Mouse (Mus musculus) gastrocnemius, adult 2 months (tissue): ENCODE results near the gene Phlpp1. TPM values are rescaled to one million over a fixed set of nuclear protein-coding genes. Genes with fewer than 3 reads are reported as not detected.
A peak's percentile ranks its signal among the peaks of the same experiment; 100 is the strongest.

Experiments
- DNase-seq: peaks from one replicate; pipeline ENCODE4 v3.0.0; 2022
- H3K27ac ChIP-seq: fragments of 200-600 bp; 2 replicates; pipeline ENCODE4 v1.8.1; 2022; ENCODE audit warnings: mild to moderate bottlenecking
- H3K4me3 ChIP-seq: fragments of 200-600 bp; 2 replicates; pipeline ENCODE4 v1.8.1; 2022; ENCODE audit warnings: mild to moderate bottlenecking, moderate library complexity
- CTCF ChIP-seq: fragments of 200-600 bp; IDR thresholded peaks from 2 replicates; pipeline ENCODE4 v1.8.1; 2022; ENCODE audit warnings: antibody characterized with exemption, mild to moderate bottlenecking, moderate library complexity
- intact Hi-C: fragments of 180-260 bp; cut with DNase I; formaldehyde crosslinking; loops from one replicate; pipeline ENCODE4 v1.15.1; 2025
- total RNA-seq, 2 experiments: library from RNA; stranded (reverse); gene quantifications; 2 replicates each; pipeline ENCODE4 v1.2.3; 2021

The Phlpp1 gene
- total RNA-seq, 2 experiments from 2014 or later: 8.1 to 9.0 TPM

DNA sequence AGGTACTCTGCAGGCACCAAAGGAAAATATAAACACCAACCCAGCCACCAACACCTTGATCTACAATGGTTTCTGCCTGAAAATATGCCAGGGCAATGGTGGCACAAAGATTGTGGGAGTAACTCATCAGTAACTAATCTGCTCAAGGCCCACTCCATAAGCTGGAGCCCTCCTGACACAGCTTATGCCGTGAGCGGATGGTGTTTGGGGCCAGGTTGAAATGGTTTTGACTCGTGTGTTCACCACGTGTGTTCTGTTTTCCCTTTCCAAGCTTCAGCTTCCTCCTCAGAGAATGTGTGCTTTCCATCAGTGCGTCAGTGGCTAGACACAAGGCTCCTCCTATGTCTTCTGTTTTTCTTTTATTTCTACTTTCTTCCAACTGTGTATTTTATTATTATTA is 37.0 kb downstream of the Phlpp1 start:
- intact Hi-C loops: no loop called here
- no peak for TF ChIP-seq CTCF
- H3K27ac ChIP-seq: peak overlapping the region; percentile 9; the same call in 1 of the 2 replicates
- no peak overlapping the region for H3K4me3 ChIP-seq
- no peak for DNase-seq

DNA sequence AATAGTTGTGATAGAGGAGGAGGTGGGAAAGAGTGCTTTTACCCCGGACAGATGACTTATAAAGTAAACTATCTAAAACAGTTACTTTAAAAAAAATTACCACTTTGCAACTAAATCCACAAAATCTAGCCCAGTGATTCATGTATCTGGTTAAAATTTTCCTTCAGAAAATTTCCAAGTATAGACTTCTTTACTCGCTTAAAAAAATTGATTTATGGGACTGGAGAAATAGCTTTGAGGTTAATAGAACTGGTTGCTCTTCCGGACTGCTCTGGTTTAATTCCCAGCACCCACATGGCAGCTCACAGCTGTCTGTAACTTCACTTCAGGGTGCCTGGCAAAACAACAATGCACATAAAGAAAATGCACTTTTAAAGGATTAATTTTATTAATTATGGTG is 38.9 kb downstream of the Phlpp1 start:
- intact Hi-C loops: no loop called here
- no peak overlapping the region for H3K27ac ChIP-seq
- no peak for TF ChIP-seq CTCF
- no peak overlapping the region for H3K4me3 ChIP-seq
- no peak for DNase-seq

DNA sequence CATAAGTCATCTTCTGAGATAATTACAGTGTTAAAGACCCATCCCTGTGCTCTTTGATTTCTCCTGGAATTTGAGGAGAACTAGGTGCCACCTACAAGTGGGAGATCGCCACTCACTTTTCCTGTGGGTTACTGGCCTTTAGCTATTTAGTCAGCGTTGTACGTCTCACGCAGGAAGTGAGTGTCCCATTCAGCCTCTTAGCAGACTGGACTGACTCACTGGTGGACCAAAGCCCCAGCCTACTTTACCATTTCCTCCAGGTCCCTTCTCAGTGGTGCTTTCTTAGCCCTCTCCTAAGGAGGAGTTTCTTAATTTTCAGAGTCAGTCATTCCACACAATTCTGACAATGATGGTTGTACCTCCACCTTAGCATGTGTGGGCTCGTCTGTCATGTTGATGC is 39.6 kb downstream of the Phlpp1 start:
- peak overlapping the region; percentile 38; the same call in 1 of the 2 replicates for H3K27ac ChIP-seq
- intact Hi-C loops: no loop called here

DNA sequence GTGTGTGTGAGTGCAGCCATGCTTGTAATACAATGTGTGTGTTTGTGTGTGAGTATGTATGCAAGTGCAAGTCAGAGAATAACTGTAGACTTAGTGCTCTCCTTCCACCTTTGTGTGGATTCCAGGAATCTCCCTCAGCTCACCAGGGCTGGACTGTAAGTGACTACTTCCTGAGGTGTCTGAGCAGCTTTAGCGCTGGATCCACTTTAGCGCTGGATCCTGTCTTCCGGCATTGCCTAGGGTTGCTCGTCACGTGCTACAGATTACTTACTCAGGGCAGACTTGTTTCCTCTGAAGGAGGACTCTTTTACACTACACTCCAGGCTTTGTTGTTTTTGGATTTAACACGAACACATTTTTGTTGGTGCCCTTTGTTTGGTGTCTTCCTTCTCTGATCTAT is 48.9 kb downstream of the Phlpp1 start:
- no peak for DNase-seq
- Histone ChIP-seq H3K4me3 (no peak overlapping the region), H3K27ac (no peak overlapping the region)
- no peak for TF ChIP-seq CTCF
- intact Hi-C loops: no loop called here

More for the DNA sequence above, 39.6 kb downstream of the Phlpp1 start:
- no peak for DNase-seq
- no peak for TF ChIP-seq CTCF
- H3K4me3 ChIP-seq: no peak overlapping the region

DNA sequence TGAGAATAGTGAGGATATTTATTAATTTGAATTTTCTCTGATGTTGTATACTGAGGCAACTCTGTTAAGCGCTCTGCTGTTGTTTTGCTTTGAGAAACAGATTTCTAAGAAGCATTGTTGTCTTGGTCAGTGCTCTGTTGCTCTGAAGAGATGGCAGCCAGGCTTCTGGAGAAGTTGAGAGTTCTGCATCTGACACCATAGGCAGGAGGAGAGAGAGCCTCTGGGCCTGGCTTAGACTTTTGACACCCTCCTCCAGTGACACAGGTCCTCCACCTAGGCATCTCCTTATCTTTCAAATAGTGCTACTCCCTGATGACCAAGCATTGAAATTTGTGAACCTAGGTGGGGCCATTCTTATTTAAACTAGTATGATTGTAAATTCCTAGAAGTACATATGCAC is 49.8 kb downstream of the Phlpp1 start:
- intact Hi-C loops: no loop called here
- H3K27ac ChIP-seq: 0 out of 2 replicates have a peak overlapping the region, but pooled peaks have one; percentile 28
- no peak for TF ChIP-seq CTCF

DNA sequence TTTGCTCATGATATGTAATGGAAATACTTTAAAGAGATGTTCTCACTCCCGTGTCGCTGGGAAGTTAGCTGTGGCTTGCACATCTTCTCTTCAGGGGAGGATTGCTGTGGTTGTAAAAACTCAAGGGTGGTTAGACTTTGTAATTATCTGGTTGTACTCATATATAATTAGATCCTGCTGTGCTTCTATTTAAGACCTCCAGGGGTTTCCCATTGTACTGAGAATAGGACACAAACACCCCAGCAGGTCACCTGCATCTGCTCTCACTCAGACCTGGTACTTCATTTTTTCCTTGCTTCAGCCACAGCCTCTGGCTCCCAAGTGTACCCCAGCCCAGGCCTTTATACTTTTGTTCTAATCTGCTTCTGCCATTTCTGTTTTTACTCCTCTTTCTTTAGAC is 50.4 kb downstream of the Phlpp1 start:
- intact Hi-C loops: no loop called here
- Histone ChIP-seq H3K4me3 (no peak overlapping the region), H3K27ac (no peak overlapping the region)
- DNase-seq: no peak
- no peak for TF ChIP-seq CTCF

More for the DNA sequence above, 49.8 kb downstream of the Phlpp1 start:
- no peak for DNase-seq
- no peak overlapping the region for H3K4me3 ChIP-seq

DNA sequence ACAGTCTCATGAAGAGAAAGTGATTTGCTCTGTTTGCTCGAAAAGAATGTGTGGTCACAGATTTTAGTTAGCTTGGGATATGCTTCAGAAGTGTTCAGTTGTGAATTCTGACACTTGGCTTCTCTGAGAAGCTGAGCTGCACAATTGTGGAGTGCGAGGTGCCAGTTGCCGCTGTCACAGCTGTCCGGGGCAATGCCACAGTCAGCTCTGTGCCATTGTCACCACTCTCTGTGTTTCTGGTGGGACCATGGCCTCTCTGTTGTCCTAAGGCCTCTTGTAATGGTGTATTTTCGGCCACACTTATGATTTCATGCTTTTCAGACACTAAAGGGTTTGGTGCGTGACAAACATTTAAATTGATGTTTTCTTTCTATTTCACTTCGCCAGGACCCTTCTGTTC is 55.1 kb downstream of the Phlpp1 start:
- no peak for DNase-seq
- no peak overlapping the region for H3K4me3 ChIP-seq
- no peak for TF ChIP-seq CTCF
- intact Hi-C loops: no loop called here
- H3K27ac ChIP-seq: no peak overlapping the region

DNA sequence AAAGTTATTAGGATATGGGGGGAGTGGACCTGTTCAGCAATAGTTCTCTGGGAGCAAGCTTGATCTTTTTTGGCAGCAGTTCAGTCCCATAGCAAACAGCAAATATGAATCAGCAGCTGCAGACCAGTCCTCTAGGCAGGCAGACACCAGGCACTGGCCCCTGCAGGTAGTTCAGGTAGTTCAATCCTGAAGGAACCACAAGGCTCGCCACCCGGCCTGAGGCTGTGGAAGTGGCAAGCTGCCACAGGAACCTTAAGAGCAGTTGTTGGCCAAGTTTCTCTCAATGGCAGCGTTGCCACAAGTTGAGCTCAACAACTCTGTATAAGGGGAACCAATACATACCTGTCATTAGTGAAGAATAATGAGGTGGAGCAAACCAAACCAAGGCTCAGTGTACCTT is 58.8 kb downstream of the Phlpp1 start:
- Histone ChIP-seq H3K4me3 (no peak overlapping the region), H3K27ac (peak overlapping the region; percentile 36)
- TF ChIP-seq CTCF: no peak
- intact Hi-C loops: no loop called here
- DNase-seq: no peak

DNA sequence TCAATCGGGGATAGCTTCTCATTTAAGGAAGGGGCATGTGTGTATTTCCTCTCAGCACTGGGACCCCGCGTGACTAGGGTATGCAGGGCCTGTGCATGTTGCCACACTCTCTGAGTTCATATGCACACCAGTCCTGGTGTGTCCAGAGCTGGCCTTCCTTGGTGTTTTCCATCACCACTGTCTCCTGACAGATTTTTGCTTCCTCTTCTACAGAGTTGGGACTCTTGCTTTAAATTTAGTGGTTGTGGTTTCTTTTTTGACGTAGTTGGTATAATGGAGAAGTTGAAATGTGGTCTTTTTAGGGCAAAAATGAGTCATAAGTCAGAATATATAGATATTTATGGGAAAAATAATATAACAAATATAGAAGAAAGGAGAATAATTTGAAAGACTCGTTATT is 59.8 kb downstream of the Phlpp1 start:
- intact Hi-C loops: no loop called here
- no peak overlapping the region for H3K4me3 ChIP-seq
- H3K27ac ChIP-seq: no peak overlapping the region
- DNase-seq: no peak
- TF ChIP-seq CTCF: no peak

DNA sequence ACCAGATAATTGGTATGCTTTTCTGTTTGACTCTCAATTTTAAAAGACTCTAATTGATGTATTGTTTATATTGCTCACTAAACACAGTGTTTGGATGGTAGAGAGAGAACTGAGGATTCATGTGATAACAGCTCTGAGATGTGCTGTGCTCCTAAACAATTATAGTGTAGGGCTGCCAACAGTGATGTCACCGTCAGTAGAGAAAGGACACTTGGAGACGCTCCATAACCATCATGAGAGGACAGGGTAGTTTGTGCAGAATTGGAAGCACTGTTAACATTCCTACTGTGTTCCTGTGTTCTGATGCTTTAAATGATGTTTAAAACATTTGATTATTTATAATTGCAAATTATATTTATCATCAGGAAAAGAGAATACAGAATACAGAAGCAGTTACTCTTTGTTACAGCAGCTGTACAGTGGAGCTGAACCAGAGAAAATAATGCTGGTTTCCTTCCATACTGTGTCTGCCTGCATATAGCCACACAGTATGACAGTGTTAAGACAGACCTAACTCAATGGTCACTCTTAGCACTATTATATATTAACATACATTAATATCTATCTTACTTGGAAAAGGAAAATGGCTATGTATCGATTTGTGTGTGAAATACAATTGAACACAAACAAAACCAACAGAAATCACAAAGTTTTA is 60.4 kb downstream of the Phlpp1 start:
- TF ChIP-seq CTCF: no peak
- intact Hi-C loops: no loop called here
- no peak overlapping the region for H3K4me3 ChIP-seq
- peak; percentile 31 for DNase-seq
- no peak overlapping the region for H3K27ac ChIP-seq

DNA sequence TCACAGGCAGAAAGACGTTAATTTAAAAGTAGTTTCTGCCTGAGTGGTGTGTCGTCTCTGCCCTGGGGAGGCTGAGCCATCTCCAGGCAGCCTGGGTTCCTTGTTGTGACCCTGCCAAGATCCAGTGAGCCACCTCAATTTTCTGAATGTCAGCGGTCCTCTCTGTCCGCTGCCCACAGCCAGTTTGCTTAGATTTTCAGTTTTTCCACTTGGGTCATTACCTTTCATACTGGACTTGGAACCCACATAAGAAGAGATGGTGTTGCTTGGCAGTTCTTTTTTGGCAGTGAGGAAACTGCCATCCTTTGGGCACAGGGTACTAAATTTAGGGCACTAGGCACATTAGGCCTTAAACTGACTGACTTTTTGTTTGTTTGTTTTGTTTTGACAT is 60.9 kb downstream of the Phlpp1 start:
- no peak overlapping the region for H3K27ac ChIP-seq
- intact Hi-C loops: no loop called here
- DNase-seq: peak; percentile 28
- H3K4me3 ChIP-seq: no peak overlapping the region
- TF ChIP-seq CTCF: no peak

DNA sequence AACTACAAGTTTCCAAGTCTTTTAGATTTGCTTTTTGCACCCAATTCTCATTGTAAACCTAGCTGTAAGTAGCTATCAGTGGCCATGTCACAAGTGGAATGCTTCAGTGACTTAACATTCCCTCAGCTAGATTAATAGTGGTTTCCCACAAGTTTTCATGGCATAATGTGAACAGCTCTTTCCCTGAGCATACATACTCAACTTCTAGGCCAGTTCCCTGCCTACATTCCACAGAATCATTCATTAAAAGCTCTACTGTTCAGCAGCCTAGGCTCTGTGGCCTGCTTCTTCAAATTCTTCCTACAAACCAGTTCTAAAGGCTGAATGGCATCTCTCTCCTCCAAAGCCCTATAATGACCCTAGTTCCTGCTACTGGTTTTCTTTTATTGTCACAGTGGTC is 65.4 kb downstream of the Phlpp1 start:
- no peak for DNase-seq
- TF ChIP-seq CTCF: no peak
- Histone ChIP-seq H3K27ac (no peak overlapping the region), H3K4me3 (no peak overlapping the region)
- intact Hi-C loops: no loop called here

DNA sequence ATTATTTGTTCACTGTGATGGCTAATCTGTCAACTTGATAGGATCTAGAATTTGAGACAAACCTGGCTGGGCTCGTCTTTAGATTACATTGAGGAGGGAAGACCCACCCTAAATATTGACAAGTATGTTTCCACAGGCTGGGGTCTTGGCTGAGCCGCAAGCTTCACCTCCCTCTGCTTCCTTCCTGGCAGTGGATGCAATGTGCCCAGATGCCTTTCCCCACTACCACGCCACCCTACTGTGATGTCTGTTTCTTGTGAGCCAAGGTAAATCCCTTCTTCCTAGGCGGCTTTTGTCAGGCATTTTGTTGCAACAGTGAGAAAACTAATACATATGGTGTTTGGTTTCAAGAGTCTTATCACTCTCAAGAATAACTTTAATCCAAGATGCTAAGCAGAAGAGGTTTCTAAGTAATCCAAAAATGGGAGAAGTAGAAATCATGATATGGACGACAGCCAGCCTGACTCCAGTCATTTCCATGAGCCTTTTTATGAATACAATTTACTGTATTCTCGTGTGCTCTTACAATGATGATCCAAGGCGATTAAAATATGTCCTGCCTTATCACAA is 68.6 kb downstream of the Phlpp1 start:
- peak overlapping the region; percentile 77; the same call in 1 of the 2 replicates for H3K27ac ChIP-seq
- intact Hi-C loops: no loop called here
- no peak for TF ChIP-seq CTCF

DNA sequence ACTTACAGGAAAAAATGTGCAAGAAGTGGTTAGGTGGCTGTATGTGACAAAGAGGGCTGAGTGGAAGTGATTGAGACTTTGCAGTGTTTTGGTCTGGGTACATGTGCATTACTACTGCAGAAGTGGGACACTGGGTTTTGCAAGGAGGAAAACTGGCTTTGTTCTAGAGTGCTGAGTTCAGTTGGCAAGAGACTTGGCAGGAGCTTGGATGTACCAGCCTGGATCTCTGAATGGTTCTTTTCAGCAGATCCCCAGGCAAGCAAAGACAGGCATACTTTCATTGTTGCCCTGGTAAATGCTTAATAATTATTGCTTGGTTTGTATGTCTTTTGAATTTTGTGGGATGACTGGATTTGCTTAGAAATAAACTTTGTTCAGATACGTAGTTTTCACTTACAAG is 69.5 kb downstream of the Phlpp1 start:
- TF ChIP-seq CTCF: no peak
- intact Hi-C loops: no loop called here
- Histone ChIP-seq H3K4me3 (no peak overlapping the region), H3K27ac (peak overlapping the region; percentile 77)
- no peak for DNase-seq

More for the DNA sequence above, 68.6 kb downstream of the Phlpp1 start:
- no peak overlapping the region for H3K4me3 ChIP-seq
- no peak for DNase-seq
